Comparison of ENCODE assay signal across 9 mouse cellular contexts in the genomic region with DNA sequence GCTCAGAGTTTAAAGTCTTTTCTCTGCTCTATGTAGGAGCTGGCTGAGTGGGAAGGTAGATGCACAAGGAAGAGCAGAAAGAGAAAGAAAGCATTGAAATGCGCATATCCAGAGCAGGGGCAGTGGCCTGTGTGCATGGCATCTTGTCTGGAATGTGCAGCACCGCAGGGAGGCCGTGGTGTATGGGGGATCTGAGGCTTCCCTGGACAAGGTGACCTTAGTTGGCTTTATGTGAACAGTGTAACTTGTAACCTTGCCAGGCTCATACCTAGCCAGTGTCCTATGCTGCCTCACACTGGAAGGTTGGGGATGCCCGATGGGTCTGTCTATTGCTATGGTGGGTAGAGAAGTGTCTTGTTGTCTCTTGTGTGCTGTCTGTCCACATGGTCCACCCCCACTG.
DNase-seq lines count a peak whose midpoint lies in the region; ATAC-seq and TF ChIP-seq lines count a peak whose summit lies in the region.
"Had no signal": no experiment of that assay in that cellular context is flagged by ENCODE, and none has a peak within 500 bp of the region (broad histone marks: within the 10 kb centered on the region; RNA-seq: fewer than 3 reads in every experiment).

No protein-coding gene starts in this region.

- peak overlapping the region; percentile 41 for H3K27ac ChIP-seq in forebrain, embryonic 11.5 days (ENCODE audit: low read depth, low read length)
- no peak overlapping the region for H3K27ac ChIP-seq in forebrain, embryonic 13.5 days
- peak overlapping the region; percentile 83 to 85 for H3K27ac ChIP-seq in heart, embryonic 14.5 days (replicated peaks in 1 of 2; ENCODE audit: control insufficient read depth in 1 of 2, insufficient read depth in 1 of 2, low read depth in 2 of 2, low read length in 2 of 2)
- peak overlapping the region; percentile 62 for H3K27ac ChIP-seq in kidney, embryonic 15.5 days
- H3K27ac ChIP-seq in stomach, postnatal 0 days (replicated peaks), result no peak overlapping the region

- no peak for TF ChIP-seq CTCF in stomach, postnatal 0 days (IDR thresholded peaks at IDR 0.05; ENCODE audit: low read depth)

- ATAC-seq in forebrain, embryonic 11.5 days (replicated peaks; ENCODE audit: low FRiP score), result no peak
- no peak for ATAC-seq in forebrain, embryonic 13.5 days
- ATAC-seq in heart, embryonic 14.5 days (ENCODE audit: insufficient number of reproducible peaks, insufficient read depth, low FRiP score, low read depth), result peak; percentile 73; the same call in 1 of the 2 replicates
- ATAC-seq in kidney, embryonic 15.5 days (replicated peaks; ENCODE audit: low FRiP score), result no peak
- no peak for ATAC-seq in stomach, postnatal 0 days (ENCODE audit: low FRiP score, low TSS enrichment)
- no peak for ATAC-seq in granulocyte monocyte progenitor cell, adult 5-6 weeks (replicated peaks; ENCODE audit: poor library complexity, severe bottlenecking)

- no peaks in the 10 kb centered on the region for H3K36me3 ChIP-seq in forebrain, embryonic 11.5 days (ENCODE audit: control insufficient read depth, insufficient read depth, low read length)
- no peaks in the 10 kb centered on the region for H3K36me3 ChIP-seq in forebrain, embryonic 13.5 days (ENCODE audit: poor library complexity, severe bottlenecking)
- H3K36me3 ChIP-seq in heart, embryonic 14.5 days (ENCODE audit: control insufficient read depth, insufficient read depth, low read length), result no peaks in the 10 kb centered on the region
- peaks cover 5% of the 10 kb centered on the region; the same call in 1 of the 2 replicates for H3K36me3 ChIP-seq in kidney, embryonic 15.5 days
- no peaks in the 10 kb centered on the region for H3K36me3 ChIP-seq in stomach, postnatal 0 days (ENCODE audit: control insufficient read depth, insufficient read depth, low read length)

- H3K4me1 ChIP-seq in forebrain, embryonic 11.5 days (replicated peaks; ENCODE audit: control insufficient read depth, insufficient read depth, low read length), result peaks cover 18% of the 10 kb centered on the region; the same call in 1 of the 2 replicates
- peaks cover 67% of the 10 kb centered on the region for H3K4me1 ChIP-seq in forebrain, embryonic 13.5 days
- peaks cover 23 to 72% of the 10 kb centered on the region in 2 experiments for H3K4me1 ChIP-seq in heart, embryonic 14.5 days (ENCODE audit: control insufficient read depth in 2 of 2, insufficient read depth in 2 of 2, low read length in 2 of 2)
- H3K4me1 ChIP-seq in kidney, embryonic 15.5 days, result peaks cover 36% of the 10 kb centered on the region
- peaks cover 3% of the 10 kb centered on the region; the same call in 1 of the 2 replicates for H3K4me1 ChIP-seq in stomach, postnatal 0 days (replicated peaks; ENCODE audit: control insufficient read depth, insufficient read depth)

- no peak overlapping the region for H3K9ac ChIP-seq in forebrain, embryonic 11.5 days (ENCODE audit: low read length)
- H3K9ac ChIP-seq in forebrain, embryonic 13.5 days, result no peak overlapping the region
- peak overlapping the region; percentile 26; the same call in 1 of the 2 replicates for H3K9ac ChIP-seq in heart, embryonic 14.5 days (ENCODE audit: low read length)
- no peak overlapping the region for H3K9ac ChIP-seq in kidney, embryonic 15.5 days
- H3K9ac ChIP-seq in stomach, postnatal 0 days (ENCODE audit: low read length), result no peak overlapping the region

- H3K27me3 ChIP-seq in forebrain, embryonic 11.5 days (ENCODE audit: control insufficient read depth, insufficient read depth, low read length), result no peaks in the 10 kb centered on the region
- no peaks in the 10 kb centered on the region for H3K27me3 ChIP-seq in forebrain, embryonic 13.5 days
- no peaks in the 10 kb centered on the region for H3K27me3 ChIP-seq in heart, embryonic 14.5 days (ENCODE audit: control insufficient read depth, insufficient read depth, low read length)
- no peaks in the 10 kb centered on the region for H3K27me3 ChIP-seq in kidney, embryonic 15.5 days
- no peaks in the 10 kb centered on the region for H3K27me3 ChIP-seq in stomach, postnatal 0 days (ENCODE audit: control insufficient read depth, insufficient read depth, low read length)

- TF ChIP-seq EP300 in stomach, postnatal 0 days (optimal IDR thresholded peaks at IDR 0.05), result no peak

- no peak for DNase-seq in forebrain, embryonic 11.5 days (ENCODE audit: low spot score)
- peak; percentile 89 for DNase-seq in ES-CJ7 (ENCODE audit: low read depth, low spot score)
- no peak for DNase-seq in stomach, postnatal 0 days (ENCODE audit: low spot score)
- DNase-seq in thymus, postnatal 25 days, result no peak
- DNase-seq: cerebellum, adult 11 months had no signal

- WGBS in forebrain, embryonic 11.5 days, result 72% methylated on average over 4 of the region's 4 CpGs
- WGBS in forebrain, embryonic 13.5 days, result 69% methylated on average over 4 of the region's 4 CpGs
- 43% methylated on average over 4 of the region's 4 CpGs for WGBS in heart, embryonic 14.5 days
- 80% methylated on average over 4 of the region's 4 CpGs for WGBS in kidney, embryonic 15.5 days
- 80% methylated on average over 4 of the region's 4 CpGs for WGBS in stomach, postnatal 0 days

- H3K4me3 ChIP-seq in forebrain, embryonic 11.5 days (ENCODE audit: low read depth, low read length), result no peak overlapping the region
- no peak overlapping the region for H3K4me3 ChIP-seq in forebrain, embryonic 13.5 days
- H3K4me3 ChIP-seq in heart, embryonic 14.5 days (ENCODE audit: control insufficient read depth in 1 of 2, insufficient read depth in 1 of 2, low read depth in 1 of 2, low read length in 2 of 2), result no peak overlapping the region
- no peak overlapping the region for H3K4me3 ChIP-seq in kidney, embryonic 15.5 days (replicated peaks)
- H3K4me3 ChIP-seq in stomach, postnatal 0 days (ENCODE audit: low read depth, low read length), result no peak overlapping the region

- no peaks in the 10 kb centered on the region for H3K9me3 ChIP-seq in forebrain, embryonic 11.5 days (ENCODE audit: control insufficient read depth, low read length)
- H3K9me3 ChIP-seq in forebrain, embryonic 13.5 days (replicated peaks), result no peaks in the 10 kb centered on the region
- H3K9me3 ChIP-seq in heart, embryonic 14.5 days (ENCODE audit: control insufficient read depth, low read length), result no peaks in the 10 kb centered on the region
- no peaks in the 10 kb centered on the region for H3K9me3 ChIP-seq in kidney, embryonic 15.5 days (replicated peaks)
- H3K9me3 ChIP-seq in stomach, postnatal 0 days (ENCODE audit: control insufficient read depth, low read length), result no peaks in the 10 kb centered on the region

- H3K4me2 ChIP-seq in forebrain, embryonic 11.5 days (ENCODE audit: low read depth, low read length, severe bottlenecking), result no peak overlapping the region
- no peak overlapping the region for H3K4me2 ChIP-seq in forebrain, embryonic 13.5 days
- peak overlapping the region; percentile 7 for H3K4me2 ChIP-seq in heart, embryonic 14.5 days (ENCODE audit: low read length)
- H3K4me2 ChIP-seq in kidney, embryonic 15.5 days, result no peak overlapping the region
- no peak overlapping the region for H3K4me2 ChIP-seq in stomach, postnatal 0 days (replicated peaks; ENCODE audit: low read depth)

Comparison
In these comparisons a context has a peak if more than half of its experiments do, and no peak if none do; other contexts are left out.
1. H3K27ac ChIP-seq: peak in forebrain, embryonic 11.5 days (single experiment), heart, embryonic 14.5 days (2 of 2) and kidney, embryonic 15.5 days (single experiment); none in forebrain, embryonic 13.5 days (single experiment) and stomach, postnatal 0 days (single experiment).